Mouse (Mus musculus): ENCODE measurements around the gene Fam216b.

GRCm38 (mm10) chr14:78057362-78057761 lies 31.4 kb downstream of the Fam216b start:
- TF ChIP-seq CTCF (IDR thresholded peaks at IDR 0.05; ENCODE audit: control insufficient read depth, insufficient read depth, insufficient read length) (no peak), USF1 (IDR thresholded peaks at IDR 0.05; ENCODE audit: low read depth) (no peak), MYOG (IDR thresholded peaks at IDR 0.05; ENCODE audit: control insufficient read depth, extremely low read depth, insufficient read length) (no peak), CEBPB (IDR thresholded peaks at IDR 0.05; ENCODE audit: low read depth) (no peak)
